Mouse (Mus musculus): Measurements from ENCODE around the gene Tescl. TPM values are rescaled to one million over a fixed set of nuclear protein-coding genes. Genes with fewer than 3 reads are reported as not detected.

Tescl gene
- not detected in 2 replicates for polyA plus RNA-seq (2012)

DNA sequence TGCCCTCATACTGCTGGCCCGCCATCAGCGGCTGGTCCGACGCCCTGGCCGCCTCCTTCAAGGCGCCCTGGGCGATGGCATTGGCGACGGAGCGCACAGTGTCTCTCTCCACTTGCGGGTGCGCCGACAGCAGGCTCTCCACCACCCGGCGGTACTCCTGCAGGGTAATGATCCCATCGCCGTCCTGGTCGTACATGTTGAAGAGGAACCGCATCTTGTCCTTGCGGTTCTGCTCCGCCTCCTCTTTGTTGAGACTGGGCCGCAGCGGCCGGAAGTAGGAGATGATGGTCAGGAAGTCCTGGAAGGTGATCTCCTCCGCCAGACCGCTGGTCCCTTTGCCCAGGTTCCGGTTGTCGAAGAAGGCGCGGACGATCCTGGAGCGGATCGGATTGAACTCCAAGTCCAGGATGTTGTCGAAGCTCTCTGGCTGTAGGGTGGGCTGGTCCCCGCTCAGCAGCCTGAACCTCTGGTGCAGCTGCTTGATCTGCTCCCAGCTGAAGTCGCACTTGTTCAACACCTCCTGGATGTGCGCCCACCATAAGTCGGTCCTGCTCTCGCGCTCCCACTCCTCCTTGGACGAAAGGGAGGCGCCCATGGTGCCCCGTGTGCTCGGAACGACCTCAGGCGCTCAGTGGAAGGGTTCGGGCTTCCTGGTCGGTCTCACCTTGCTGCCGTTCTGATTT, at the start of gene Tescl:
Gene Tescl (minus strand): TSS at position 633 of the 683 bp plus-strand sequence.
- TF ChIP-seq TAL1 (IDR thresholded peaks at IDR 0.05; ENCODE audit: low read length) = no peak
- TF ChIP-seq GATA1 (IDR thresholded peaks at IDR 0.05; ENCODE audit: low read length) = no peak
- peaks cover 6% of the 10 kb centered on the region; the same call in 1 of the 2 replicates for H3K9me3 ChIP-seq (ENCODE audit: control insufficient read depth, low read length)
- H3K4me3 ChIP-seq (replicated peaks) = no peak within 1 kb of the TSS
- no peaks in the 10 kb centered on the region for H3K36me3 ChIP-seq (ENCODE audit: control insufficient read depth)
- H3K27me3 ChIP-seq (ENCODE audit: control insufficient read depth) = peaks cover 27% of the 10 kb centered on the region
- no peaks in the 10 kb centered on the region for H3K4me1 ChIP-seq (ENCODE audit: control insufficient read depth)

DNA sequence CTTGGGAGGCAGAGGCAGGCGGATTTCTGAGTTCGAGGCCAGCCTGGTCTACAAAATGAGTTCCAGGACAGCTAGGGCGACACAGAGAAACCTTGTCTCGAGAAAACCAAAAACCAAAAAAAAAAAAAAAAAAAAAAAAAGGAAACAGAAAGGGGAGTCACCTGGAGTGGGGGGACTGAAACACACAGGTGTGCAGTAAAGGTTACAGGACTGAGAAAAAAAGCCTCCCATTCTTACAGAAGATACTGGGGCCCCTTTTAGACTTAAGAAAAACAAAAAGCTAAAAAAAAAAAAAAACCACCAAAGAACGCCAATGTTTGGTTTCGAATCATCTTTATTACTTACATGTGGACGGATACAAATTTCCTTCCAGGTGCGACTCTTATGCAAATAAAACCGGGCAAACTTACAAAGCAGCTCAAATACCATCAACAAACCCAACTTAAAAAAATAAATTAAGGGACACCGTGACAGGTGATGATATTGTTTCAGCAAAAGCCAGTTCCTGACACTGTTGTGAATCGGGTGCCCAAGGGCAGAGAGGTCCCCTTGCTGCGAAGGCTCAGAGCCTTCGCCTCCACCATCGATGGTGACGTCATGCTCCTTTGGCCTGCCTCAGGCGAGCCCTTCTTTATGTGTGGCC, 49.1 kb upstream of the Tescl start:
- TF ChIP-seq GATA1 (IDR thresholded peaks at IDR 0.05; ENCODE audit: low read length) (no peak), TAL1 (IDR thresholded peaks at IDR 0.05; ENCODE audit: low read length) (no peak)
- Histone ChIP-seq H3K4me3 (replicated peaks) (peak overlapping the region; percentile 2), H3K27me3 (ENCODE audit: control insufficient read depth) (no peaks in the 10 kb centered on the region; the same call in 1 of the 2 replicates), H3K9me3 (ENCODE audit: control insufficient read depth, low read length) (no peaks in the 10 kb centered on the region), H3K4me1 (ENCODE audit: control insufficient read depth) (peaks cover 96% of the 10 kb centered on the region), H3K36me3 (ENCODE audit: control insufficient read depth) (peaks cover 100% of the 10 kb centered on the region)

- Histone ChIP-seq H3K4me3 (replicated peaks) (peak overlapping the region; percentile 5), H3K27me3 (ENCODE audit: control insufficient read depth) (peaks cover 5% of the 10 kb centered on the region; the same call in 1 of the 2 replicates), H3K36me3 (ENCODE audit: control insufficient read depth) (peaks cover 100% of the 10 kb centered on the region), H3K9me3 (ENCODE audit: control insufficient read depth, low read length) (no peaks in the 10 kb centered on the region), H3K4me1 (ENCODE audit: control insufficient read depth) (peaks cover 99% of the 10 kb centered on the region)
- TF ChIP-seq GATA1 (IDR thresholded peaks at IDR 0.05; ENCODE audit: low read length) (no peak), TAL1 (IDR thresholded peaks at IDR 0.05; ENCODE audit: low read length) (no peak)
Measured at GRCm38 (mm10) chr7:24380370-24380769, 46.6 kb upstream of the Tescl start.

- Histone ChIP-seq H3K27me3 (ENCODE audit: control insufficient read depth) (peaks cover 5% of the 10 kb centered on the region; the same call in 1 of the 2 replicates), H3K4me1 (ENCODE audit: control insufficient read depth) (peaks cover 97% of the 10 kb centered on the region), H3K9me3 (ENCODE audit: control insufficient read depth, low read length) (no peaks in the 10 kb centered on the region), H3K4me3 (replicated peaks) (peak overlapping the region; percentile 5), H3K36me3 (ENCODE audit: control insufficient read depth) (peaks cover 99% of the 10 kb centered on the region)
- no peak for TF ChIP-seq GATA1 (IDR thresholded peaks at IDR 0.05; ENCODE audit: low read length)
- TF ChIP-seq TAL1 (IDR thresholded peaks at IDR 0.05; ENCODE audit: low read length) = no peak
Measured at GRCm38 (mm10) chr7:24379934-24380333, 46.2 kb upstream of the Tescl start.

DNA sequence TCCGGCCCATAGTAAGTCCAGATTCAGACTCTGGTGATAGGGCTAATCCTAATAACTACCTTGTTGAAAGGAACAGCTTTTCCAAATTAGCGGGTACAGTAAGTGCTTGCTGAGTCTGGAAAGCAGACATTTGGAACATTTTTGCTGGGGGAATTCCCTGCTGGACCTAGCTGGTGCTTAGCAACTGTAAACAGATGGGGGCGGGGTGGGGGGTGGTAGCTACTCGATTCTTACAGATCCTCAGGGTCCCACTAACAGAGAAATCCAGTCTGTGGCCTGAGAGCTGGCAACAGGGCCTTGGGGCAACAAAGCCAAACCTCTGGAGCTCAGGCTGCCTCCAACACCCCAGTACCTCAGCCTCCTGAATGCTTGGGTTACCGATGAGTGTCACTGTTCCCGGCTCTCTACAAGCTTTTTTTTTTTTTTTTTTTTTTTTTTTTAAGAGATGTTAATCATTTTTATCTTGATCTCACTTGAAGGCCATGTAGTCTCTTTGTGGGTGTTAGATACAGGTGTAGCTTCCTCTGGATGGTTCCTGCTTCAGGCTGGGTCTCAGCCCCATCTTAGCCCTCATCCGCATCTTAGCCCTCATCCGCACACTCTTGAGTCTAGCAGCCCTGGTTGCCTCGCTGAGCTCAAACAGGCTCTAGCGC, 44.4 kb upstream of the Tescl start:
- peaks cover 5% of the 10 kb centered on the region; the same call in 1 of the 2 replicates for H3K27me3 ChIP-seq (ENCODE audit: control insufficient read depth)
- peak overlapping the region; percentile 80 for H3K4me3 ChIP-seq (replicated peaks)
- no peaks in the 10 kb centered on the region for H3K9me3 ChIP-seq (ENCODE audit: control insufficient read depth, low read length)
- peaks cover 99% of the 10 kb centered on the region for H3K36me3 ChIP-seq (ENCODE audit: control insufficient read depth)
- TF ChIP-seq GATA1 (IDR thresholded peaks at IDR 0.05; ENCODE audit: low read length) (no peak), TAL1 (IDR thresholded peaks at IDR 0.05; ENCODE audit: low read length) (no peak; the same call in 2 of the 3 replicates)
- peaks cover 97% of the 10 kb centered on the region for H3K4me1 ChIP-seq (ENCODE audit: control insufficient read depth)

DNA sequence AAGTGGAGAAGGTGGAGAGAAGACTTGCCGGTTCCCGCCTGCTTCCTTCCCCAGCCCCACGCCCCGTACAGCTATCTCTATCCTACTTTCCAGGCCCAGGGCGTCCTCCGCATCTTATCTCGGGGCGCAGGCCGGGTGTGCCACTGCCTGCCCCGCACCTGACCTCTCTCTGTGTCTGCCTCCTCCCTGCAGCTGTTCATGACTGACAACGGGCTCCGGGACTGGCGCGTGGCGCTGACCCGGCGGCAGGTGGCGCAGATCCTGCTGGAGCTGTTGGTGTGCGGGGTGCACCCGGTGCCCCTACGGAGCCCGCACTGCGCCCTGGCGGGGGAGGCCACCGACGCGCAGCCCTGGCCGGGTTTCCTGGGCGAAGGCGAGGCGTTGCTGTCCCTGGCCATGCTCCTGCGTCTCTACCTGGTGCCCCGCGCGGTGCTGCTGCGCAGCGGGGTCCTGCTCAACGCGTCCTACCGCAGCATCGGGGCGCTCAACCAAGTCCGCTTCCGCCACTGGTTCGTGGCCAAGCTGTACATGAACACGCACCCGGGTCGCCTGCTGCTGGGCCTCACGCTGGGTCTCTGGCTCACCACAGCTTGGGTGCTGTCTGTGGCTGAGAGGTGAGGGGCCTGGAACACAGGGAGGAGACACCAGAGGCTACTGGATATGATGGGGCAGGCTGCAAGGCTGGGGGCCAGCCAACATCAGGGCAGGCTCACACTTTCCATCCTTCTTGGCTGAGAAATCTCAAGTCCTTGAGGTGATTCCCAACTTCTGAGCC, 43.5 kb upstream of the Tescl start:
- Histone ChIP-seq H3K9me3 (ENCODE audit: control insufficient read depth, low read length) (no peaks in the 10 kb centered on the region), H3K4me1 (ENCODE audit: control insufficient read depth) (peaks cover 97% of the 10 kb centered on the region), H3K4me3 (replicated peaks) (peak overlapping the region; percentile 80), H3K36me3 (ENCODE audit: control insufficient read depth) (peaks cover 99% of the 10 kb centered on the region), H3K27me3 (ENCODE audit: control insufficient read depth) (peaks cover 5% of the 10 kb centered on the region; the same call in 1 of the 2 replicates)
- TF ChIP-seq GATA1 (IDR thresholded peaks at IDR 0.05; ENCODE audit: low read length) (peak; percentile 99), TAL1 (IDR thresholded peaks at IDR 0.05; ENCODE audit: low read length) (peak; percentile 100)

DNA sequence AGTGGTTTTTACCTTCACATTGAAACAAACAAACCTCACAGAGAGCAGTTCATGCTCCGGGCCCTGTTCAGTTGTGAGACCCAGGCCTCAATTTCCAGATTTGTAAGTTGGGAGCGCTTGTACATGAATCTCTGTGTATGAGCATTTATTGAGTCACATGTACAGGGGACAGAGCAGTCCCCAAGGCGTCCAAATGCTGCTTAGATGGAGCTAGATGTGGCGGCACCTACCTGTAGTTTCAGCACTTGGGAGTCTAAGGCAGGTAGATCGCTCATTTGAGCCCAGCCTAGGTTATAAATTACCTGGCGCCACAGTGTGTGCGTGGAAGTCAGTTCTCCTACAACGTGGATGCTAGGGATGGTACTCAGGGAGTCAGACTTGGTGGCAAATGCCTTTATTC, 42.7 kb upstream of the Tescl start:
- Histone ChIP-seq H3K4me1 (ENCODE audit: control insufficient read depth) (peaks cover 96% of the 10 kb centered on the region), H3K4me3 (replicated peaks) (peak overlapping the region; percentile 80), H3K9me3 (ENCODE audit: control insufficient read depth, low read length) (no peaks in the 10 kb centered on the region), H3K27me3 (ENCODE audit: control insufficient read depth) (peaks cover 5% of the 10 kb centered on the region; the same call in 1 of the 2 replicates), H3K36me3 (ENCODE audit: control insufficient read depth) (peaks cover 99% of the 10 kb centered on the region)
- TF ChIP-seq GATA1 (IDR thresholded peaks at IDR 0.05; ENCODE audit: low read length) = no peak
- no peak for TF ChIP-seq TAL1 (IDR thresholded peaks at IDR 0.05; ENCODE audit: low read length)

GRCm38 (mm10) chr7:24373538-24374379, 40.0 kb upstream of the Tescl start:
- peak overlapping the region; percentile 98 for H3K4me3 ChIP-seq (replicated peaks)
- H3K36me3 ChIP-seq (ENCODE audit: control insufficient read depth) = peaks cover 89% of the 10 kb centered on the region
- H3K9me3 ChIP-seq (ENCODE audit: control insufficient read depth, low read length) = no peaks in the 10 kb centered on the region
- peaks cover 91% of the 10 kb centered on the region for H3K4me1 ChIP-seq (ENCODE audit: control insufficient read depth)
- H3K27me3 ChIP-seq (ENCODE audit: control insufficient read depth) = peaks cover 5% of the 10 kb centered on the region; the same call in 1 of the 2 replicates
- TF ChIP-seq TAL1 (IDR thresholded peaks at IDR 0.05; ENCODE audit: low read length) (no peak), GATA1 (IDR thresholded peaks at IDR 0.05; ENCODE audit: low read length) (no peak)
